Mouse (Mus musculus): ENCODE data around the gene Lgr6.

Gene Lgr6

GRCm38 (mm10) chr1:135079021-135079420 is 26.1 kb downstream of the Lgr6 start:
- no peak for DNase-seq (ENCODE audit: low read depth)

GRCm38 (mm10) chr1:135076470-135076869 is 28.6 kb downstream of the Lgr6 start:
- DNase-seq (ENCODE audit: low read depth): no peak

DNA sequence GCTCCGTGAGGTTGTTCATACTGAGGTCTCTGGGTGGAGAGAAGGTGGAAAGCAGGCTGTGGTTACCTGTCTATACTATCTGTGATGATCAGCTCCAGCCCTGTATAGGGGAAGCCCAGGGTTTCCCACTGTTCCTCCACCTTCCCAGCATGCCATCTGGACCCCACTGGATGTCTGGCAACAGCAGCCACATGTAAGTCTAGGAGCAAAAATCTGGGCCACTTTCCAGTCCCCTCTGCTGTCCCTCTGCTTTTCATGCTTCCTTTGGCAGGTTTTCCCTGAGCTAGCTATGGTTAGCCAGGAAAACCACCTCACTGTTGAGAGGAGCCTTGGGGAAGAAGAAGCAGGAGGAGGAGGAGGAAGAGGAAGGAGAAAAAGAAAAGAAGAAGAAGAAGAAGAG is 29.8 kb downstream of the Lgr6 start:
- no peak for DNase-seq (ENCODE audit: low read depth)

DNA sequence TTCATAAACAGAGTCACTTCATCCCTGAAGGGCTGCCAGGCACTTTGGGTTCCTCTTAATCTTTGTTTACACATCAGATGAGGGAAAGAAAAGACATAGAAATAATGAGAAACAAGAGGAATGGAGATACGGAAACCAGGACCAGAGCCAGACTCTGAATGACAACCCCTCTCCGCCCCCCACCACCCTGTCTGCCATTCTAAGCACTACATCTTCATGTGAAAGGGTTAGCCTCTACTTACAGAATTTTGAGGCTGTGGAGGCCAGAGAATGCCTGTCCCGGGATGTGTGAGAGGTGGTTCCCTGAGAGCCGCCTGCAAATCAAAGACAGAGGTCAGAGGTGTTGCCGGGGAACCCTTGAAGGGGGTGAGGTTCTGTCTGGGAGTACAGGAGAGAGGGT is 32.4 kb downstream of the Lgr6 start:
- DNase-seq (ENCODE audit: low read depth): no peak

GRCm38 (mm10) chr1:135069841-135070240 is 35.2 kb downstream of the Lgr6 start:
- DNase-seq (ENCODE audit: low read depth): no peak

- DNase-seq (ENCODE audit: low read depth): no peak
Measured at GRCm38 (mm10) chr1:135064525-135064924, 40.6 kb downstream of the Lgr6 start.

GRCm38 (mm10) chr1:135062936-135063335 is 42.1 kb downstream of the Lgr6 start:
- no peak for DNase-seq (ENCODE audit: low read depth)

GRCm38 (mm10) chr1:135061300-135061699 is 43.8 kb downstream of the Lgr6 start:
- no peak for DNase-seq (ENCODE audit: low read depth)

GRCm38 (mm10) chr1:135060174-135060573 is 44.9 kb downstream of the Lgr6 start:
- no peak for DNase-seq (ENCODE audit: low read depth)

DNA sequence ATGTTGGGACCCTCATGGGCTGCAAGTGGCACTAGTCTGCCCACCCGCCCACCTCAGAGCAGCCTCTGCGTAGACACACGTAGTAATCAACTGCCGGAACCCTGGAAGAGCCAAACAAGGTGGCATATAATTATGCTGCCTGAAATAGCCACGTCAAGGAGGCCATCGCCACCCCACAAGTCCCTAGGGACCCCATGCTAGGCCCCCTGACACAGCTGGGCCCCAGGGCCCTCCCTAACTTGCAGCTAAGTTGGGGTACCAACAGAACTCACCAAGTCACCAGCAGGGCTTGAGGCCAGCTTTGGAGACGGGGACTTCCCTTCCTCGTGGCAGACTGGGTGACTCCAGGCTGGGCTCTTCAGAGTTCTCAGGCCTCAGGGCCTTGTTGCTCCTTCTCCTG is 48.2 kb downstream of the Lgr6 start:
- no peak for DNase-seq (ENCODE audit: low read depth)

GRCm38 (mm10) chr1:135054121-135054520 is 51.0 kb downstream of the Lgr6 start:
- DNase-seq (ENCODE audit: low read depth): no peak

GRCm38 (mm10) chr1:135044439-135044838 is 60.6 kb downstream of the Lgr6 start:
- no peak for DNase-seq (ENCODE audit: low read depth)

- no peak for DNase-seq (ENCODE audit: low read depth)
Measured at GRCm38 (mm10) chr1:135036297-135036696, 68.8 kb downstream of the Lgr6 start.

- DNase-seq (ENCODE audit: low read depth): no peak
Measured at GRCm38 (mm10) chr1:135032658-135033057, 72.4 kb downstream of the Lgr6 start.

GRCm38 (mm10) chr1:135030121-135030520 is 75.0 kb downstream of the Lgr6 start:
- DNase-seq (ENCODE audit: low read depth): no peak

- no peak for DNase-seq (ENCODE audit: low read depth)
Measured at GRCm38 (mm10) chr1:135026275-135026674, 78.8 kb downstream of the Lgr6 start.

DNA sequence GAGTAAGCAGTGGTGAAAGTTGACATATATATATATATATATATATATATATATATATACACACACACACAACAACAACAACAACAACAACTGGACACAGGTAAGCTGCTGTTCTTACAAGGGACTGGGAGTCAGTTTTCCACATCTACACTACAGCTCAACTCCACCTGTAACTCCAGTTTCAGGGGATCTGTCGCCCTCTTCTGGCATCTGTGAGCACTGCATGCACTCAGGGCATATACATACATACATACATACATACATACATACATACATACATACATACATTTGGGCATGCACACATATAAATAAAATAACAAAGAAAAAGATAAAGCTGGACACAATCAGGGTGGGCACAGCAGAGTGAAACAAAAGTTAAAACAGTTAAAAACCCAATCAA is 81.5 kb downstream of the Lgr6 start:
- DNase-seq (ENCODE audit: low read depth): no peak

- no peak for DNase-seq (ENCODE audit: low read depth)
Measured at GRCm38 (mm10) chr1:135021936-135022335, 83.1 kb downstream of the Lgr6 start.

GRCm38 (mm10) chr1:135020970-135021369 is 84.1 kb downstream of the Lgr6 start:
- DNase-seq (ENCODE audit: low read depth): no peak

GRCm38 (mm10) chr1:135020281-135020940 is 84.7 kb downstream of the Lgr6 start:
- DNase-seq (ENCODE audit: low read depth): no peak

- no peak for DNase-seq (ENCODE audit: low read depth)
Measured at GRCm38 (mm10) chr1:135019775-135020167, 85.3 kb downstream of the Lgr6 start.

GRCm38 (mm10) chr1:135019087-135019774 is 85.8 kb downstream of the Lgr6 start:
- peak; percentile 51 for DNase-seq (ENCODE audit: low read depth)

DNA sequence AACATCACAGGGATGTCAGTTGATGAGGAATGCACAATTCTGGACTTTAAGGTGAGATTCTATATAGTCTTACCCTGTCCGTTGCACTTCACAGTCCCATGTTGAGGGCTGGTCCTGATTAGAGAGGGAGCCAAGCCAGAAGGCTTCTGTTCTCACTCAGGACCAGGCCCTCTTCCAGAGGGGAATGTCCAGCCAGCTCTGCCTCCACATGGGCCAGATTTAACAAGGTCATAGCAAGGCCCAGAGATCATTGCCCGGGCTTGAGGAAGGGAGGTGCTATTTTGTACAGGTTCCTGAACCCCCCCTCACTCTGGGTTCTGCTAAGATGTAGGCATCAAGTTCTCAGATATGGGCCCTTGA is 87.4 kb downstream of the Lgr6 start:
- DNase-seq (ENCODE audit: low read depth): no peak

Data from naive thymus-derived CD4-positive, alpha-beta T cell, adult 2 months (primary cell).